In genomic region chr12:82204106-82204505, GRCm38 (mm10) we compare ENCODE assay signal across 23 mouse cellular contexts. TPM values are rescaled to one million over a fixed set of nuclear protein-coding genes. Genes with fewer than 3 reads are reported as not detected.
DNase-seq lines count a peak whose midpoint lies in the region; ATAC-seq and TF ChIP-seq lines count a peak whose summit lies in the region.
"Had no signal": no experiment of that assay in that cellular context is flagged by ENCODE, and none has a peak within 500 bp of the region (broad histone marks: within the 10 kb centered on the region; RNA-seq: fewer than 3 reads in every experiment).

No protein-coding gene starts in this region.

- H3K79me2 ChIP-seq in liver, adult 2 months (ENCODE audit: control insufficient read depth, insufficient read depth, low read length), result peaks cover 20% of the 10 kb centered on the region; the same call in 1 of the 2 replicates

- 78% methylated on average over 6 of the region's 6 CpGs for WGBS in liver, adult 2 months
- 80% methylated on average over 6 of the region's 6 CpGs for WGBS in forebrain, embryonic 15.5 days

- H3K36me3 ChIP-seq in liver, adult 2 months (ENCODE audit: control insufficient read depth, insufficient read depth, low read length), result no peaks in the 10 kb centered on the region
- H3K36me3 ChIP-seq in forebrain, embryonic 15.5 days, result no peaks in the 10 kb centered on the region
- H3K36me3 ChIP-seq: embryonic facial prominence, embryonic 12.5 days; hindbrain, embryonic 12.5 days had no signal

- DNase-seq in cerebellum, adult 8-10 months, result peak; percentile 13
- no peak for DNase-seq in cerebellum, adult 11-12 months
- DNase-seq in liver, adult 2 months (ENCODE audit: extremely low read depth, low read depth, low spot score), result peak; percentile 19
- DNase-seq in liver, result no peak
- DNase-seq in cerebellum, postnatal 14 days, result peak; percentile 10 to 26
- no peak for DNase-seq in right cerebral cortex, adult 2 months (ENCODE audit: low spot score in 2 of 2)
- DNase-seq: adrenal gland, postnatal 14 days; embryo, embryonic 11 days; gastrocnemius, postnatal 10 days; heart, adult 2 months; heart, postnatal 4 days; kidney, adult 8-10 months had no signal

- no peaks in the 10 kb centered on the region for H3K27me3 ChIP-seq in liver, adult 2 months (ENCODE audit: control insufficient read depth, insufficient read depth, low read length)
- H3K27me3 ChIP-seq in forebrain, embryonic 15.5 days, result no peaks in the 10 kb centered on the region
- H3K27me3 ChIP-seq: CH12.LX; embryonic facial prominence, embryonic 12.5 days; heart, embryonic 12.5 days; hindbrain, embryonic 12.5 days; Patski had no signal

- ATAC-seq in forebrain, embryonic 15.5 days (replicated peaks), result no peak
- ATAC-seq: activated CD4-positive, CD25-positive, alpha-beta regulatory T cell, adult 4 months; forebrain, embryonic 16.5 days; hindbrain, embryonic 16.5 days; inflammation-experienced regulatory T-cells, adult 6 months; intestine, postnatal 0 days; Patski had no signal

- no peak for TF ChIP-seq CTCF in liver, adult 2 months (IDR thresholded peaks at IDR 0.05; ENCODE audit: low read depth, low read length)

- H3K9ac ChIP-seq in liver, adult 2 months (ENCODE audit: low read depth, low read length), result no peak overlapping the region
- no peak overlapping the region for H3K9ac ChIP-seq in forebrain, embryonic 15.5 days (replicated peaks)
- H3K9ac ChIP-seq: embryonic facial prominence, embryonic 12.5 days; heart, embryonic 12.5 days; hindbrain, embryonic 12.5 days had no signal

- peaks cover 10% of the 10 kb centered on the region; the same call in 1 of the 2 replicates for H3K4me1 ChIP-seq in liver, adult 2 months (ENCODE audit: control insufficient read depth, insufficient read depth, low read length)
- no peaks in the 10 kb centered on the region for H3K4me1 ChIP-seq in forebrain, embryonic 15.5 days
- H3K4me1 ChIP-seq: embryonic facial prominence, embryonic 12.5 days; hindbrain, embryonic 12.5 days had no signal

- no peak for TF ChIP-seq POLR2A in liver, adult 2 months (IDR thresholded peaks at IDR 0.05; ENCODE audit: extremely low read depth, insufficient read depth, low read length)

- no peak overlapping the region for H3K4me2 ChIP-seq in forebrain, embryonic 15.5 days (replicated peaks)
- H3K4me2 ChIP-seq: embryonic facial prominence, embryonic 12.5 days; heart, embryonic 12.5 days; hindbrain, embryonic 12.5 days had no signal

- no peak overlapping the region for H3K4me3 ChIP-seq in liver, adult 2 months (ENCODE audit: insufficient read depth, low read depth, low read length)
- H3K4me3 ChIP-seq in forebrain, embryonic 15.5 days, result no peak overlapping the region
- H3K4me3 ChIP-seq: embryonic facial prominence, embryonic 12.5 days; heart, adult 2 months; heart, embryonic 12.5 days; hindbrain, embryonic 12.5 days had no signal

- no peak overlapping the region for H3K27ac ChIP-seq in liver, adult 2 months (replicated peaks; ENCODE audit: insufficient read depth, low read depth, low read length)
- H3K27ac ChIP-seq in forebrain, embryonic 15.5 days (replicated peaks), result no peak overlapping the region
- H3K27ac ChIP-seq: embryonic facial prominence, embryonic 12.5 days; heart, adult 2 months; hindbrain, embryonic 12.5 days had no signal

- no peaks in the 10 kb centered on the region for H3K9me3 ChIP-seq in forebrain, embryonic 15.5 days
- H3K9me3 ChIP-seq: embryonic facial prominence, embryonic 12.5 days; hindbrain, embryonic 12.5 days had no signal

RNA-seq across cellular contexts. Expression of gene Sipa1l1, which starts 35.0 kb away (rescaled TPM):
- total RNA-seq in liver, adult 2 months (2014; rRNA removed), result 13.7 and 17.6 TPM in 2 replicates
- polyA plus RNA-seq in liver, adult 2 months (2012; rRNA removed), result 9.7 and 10.3 TPM in 2 replicates
- 24.1 and 25.6 TPM in 2 replicates for polyA plus RNA-seq in forebrain, embryonic 15.5 days (2015; fragmentation: Nextera tagmentation; extraction: Ambion mirVana)

Comparison
In these comparisons a context has a peak if more than half of its experiments do, and no peak if none do; other contexts are left out.
1. DNase-seq: peak in cerebellum, adult 8-10 months (single experiment), liver, adult 2 months (single experiment) and cerebellum, postnatal 14 days (2 of 2); none in cerebellum, adult 11-12 months (single experiment), liver (single experiment) and right cerebral cortex, adult 2 months (0 of 2).